Mouse (Mus musculus): ENCODE measurements around the gene Nsdhl. TPM values are rescaled to one million over a fixed set of nuclear protein-coding genes. Genes with fewer than 3 reads are reported as not detected.

The Nsdhl gene
- polyA plus RNA-seq, 1 experiment from 2014 or later, result 37.6 TPM

DNA sequence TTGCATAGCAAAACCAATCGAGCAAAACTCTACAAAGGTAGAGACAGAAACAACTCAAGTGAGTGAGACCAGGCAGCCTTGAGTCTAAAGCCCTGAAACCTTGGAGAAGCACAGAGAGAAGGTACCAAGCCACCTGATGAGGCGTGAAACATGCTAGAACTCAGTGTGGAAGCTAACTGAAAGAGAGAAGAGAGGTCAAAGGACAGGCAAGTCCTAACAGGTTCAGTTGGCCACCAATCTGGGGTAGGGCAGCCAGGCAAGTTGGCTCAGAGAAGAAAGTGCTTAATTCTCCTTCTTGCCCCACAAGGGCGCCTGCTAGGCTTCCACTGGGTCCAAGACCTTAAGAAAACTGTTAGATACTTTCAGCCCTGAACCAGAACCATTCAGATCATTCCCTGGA is 43.2 kb downstream of the Nsdhl start:
- Histone ChIP-seq H3K4me1 (no peaks in the 10 kb centered on the region), H3K27me3 (no peaks in the 10 kb centered on the region), H3K9me3 (replicated peaks) (no peaks in the 10 kb centered on the region), H3K4me2 (replicated peaks) (no peak overlapping the region), H3K9ac (no peak overlapping the region), H3K36me3 (peaks cover 3% of the 10 kb centered on the region), H3K4me3 (no peak overlapping the region), H3K27ac (no peak overlapping the region)
- 76% methylated on average over 3 of the region's 3 CpGs for WGBS
- no peak for ATAC-seq (ENCODE audit: low FRiP score)

DNA sequence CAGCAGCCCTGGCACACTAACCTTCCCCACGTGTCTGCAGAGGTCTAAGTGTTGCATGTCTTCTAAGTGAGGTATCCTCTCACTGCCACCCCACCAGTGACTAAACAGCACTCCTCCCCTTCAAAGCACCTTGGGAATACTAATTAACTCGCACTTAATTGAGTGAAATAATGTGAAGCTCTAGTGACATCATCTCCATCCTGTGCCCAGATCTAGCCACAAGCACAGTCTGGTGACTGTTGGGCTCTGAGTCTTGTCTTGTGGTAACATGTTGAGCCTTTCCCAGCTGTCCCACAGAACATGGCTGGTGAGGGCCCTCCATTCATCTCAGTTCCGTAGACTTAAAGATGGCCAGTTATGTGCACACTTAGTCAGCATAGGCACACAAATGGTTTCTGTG is 44.4 kb downstream of the Nsdhl start:
- no peaks in the 10 kb centered on the region for H3K4me1 ChIP-seq
- no peak overlapping the region for H3K9ac ChIP-seq
- no peaks in the 10 kb centered on the region for H3K36me3 ChIP-seq
- WGBS, result 78% methylated on average over 3 of the region's 3 CpGs
- H3K27me3 ChIP-seq, result no peaks in the 10 kb centered on the region
- H3K27ac ChIP-seq, result no peak overlapping the region
- H3K4me2 ChIP-seq (replicated peaks), result no peak overlapping the region
- no peak overlapping the region for H3K4me3 ChIP-seq
- H3K9me3 ChIP-seq (replicated peaks), result no peaks in the 10 kb centered on the region
- ATAC-seq (ENCODE audit: low FRiP score), result no peak

GRCm38 (mm10) chrX:72982831-72983230 is 64.5 kb downstream of the Nsdhl start:
- no peaks in the 10 kb centered on the region for H3K36me3 ChIP-seq
- H3K4me2 ChIP-seq (replicated peaks), result no peak overlapping the region
- H3K4me3 ChIP-seq, result no peak overlapping the region
- ATAC-seq (ENCODE audit: low FRiP score), result no peak
- no peaks in the 10 kb centered on the region for H3K4me1 ChIP-seq
- no peak overlapping the region for H3K27ac ChIP-seq
- H3K9me3 ChIP-seq (replicated peaks), result no peaks in the 10 kb centered on the region
- WGBS, result 76% methylated on average over 6 of the region's 6 CpGs
- H3K9ac ChIP-seq, result no peak overlapping the region
- H3K27me3 ChIP-seq, result peaks cover 15% of the 10 kb centered on the region

DNA sequence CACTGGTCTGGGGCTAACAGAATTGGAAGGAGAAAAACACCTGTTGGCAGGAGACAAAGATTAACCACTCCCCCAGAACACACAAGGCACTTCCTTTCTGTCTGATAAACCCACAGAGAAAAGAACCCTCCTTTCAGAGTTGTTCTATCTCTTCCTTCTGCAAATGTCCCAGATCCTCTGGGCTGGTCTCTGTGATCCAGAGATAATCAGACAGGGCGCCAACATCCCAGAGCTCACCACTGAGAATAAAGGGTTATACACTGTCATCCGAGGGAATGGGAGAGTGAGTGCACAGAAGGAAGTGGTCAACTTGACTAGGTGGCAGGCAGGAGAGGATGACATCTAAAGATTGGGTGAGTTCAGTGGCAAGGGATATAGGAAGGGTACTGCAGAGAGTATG is 67.2 kb downstream of the Nsdhl start:
- Histone ChIP-seq H3K9me3 (replicated peaks) (no peaks in the 10 kb centered on the region), H3K27me3 (peaks cover 17% of the 10 kb centered on the region), H3K4me3 (no peak overlapping the region), H3K36me3 (no peaks in the 10 kb centered on the region), H3K4me2 (replicated peaks) (no peak overlapping the region), H3K4me1 (no peaks in the 10 kb centered on the region), H3K9ac (no peak overlapping the region), H3K27ac (no peak overlapping the region)
- no peak for ATAC-seq (ENCODE audit: low FRiP score)
- WGBS, result 94% methylated on average over 2 of the region's 2 CpGs

- Histone ChIP-seq H3K27ac (no peak within 1 kb of the TSS), H3K4me2 (replicated peaks) (peak within 1 kb of the TSS; percentile 56), H3K9me3 (replicated peaks) (no peaks in the 10 kb centered on the region), H3K27me3 (peaks cover 17% of the 10 kb centered on the region), H3K9ac (peak within 1 kb of the TSS; percentile 35; the same call in 1 of the 2 replicates), H3K4me1 (no peaks in the 10 kb centered on the region), H3K4me3 (peak within 1 kb of the TSS; percentile 34), H3K36me3 (no peaks in the 10 kb centered on the region)
- 28% methylated on average over 19 of the region's 45 CpGs for whole genome bisulfite sequencing
- peak; percentile 60 for ATAC-seq (ENCODE audit: low FRiP score)
Observed at GRCm38 (mm10) chrX:72986841-72987519, 68.6 kb downstream of the Nsdhl start, which contains the start of gene Zfp185. TSS of gene Zfp185 (plus strand) at chrX:72987339.

- 0 out of 2 replicates have a peak, but pooled peaks have one; percentile 8 for ATAC-seq (ENCODE audit: low FRiP score)
- Histone ChIP-seq H3K9ac (peak overlapping the region; percentile 35; the same call in 1 of the 2 replicates), H3K9me3 (replicated peaks) (no peaks in the 10 kb centered on the region), H3K4me2 (replicated peaks) (peak overlapping the region; percentile 56), H3K27ac (no peak overlapping the region), H3K27me3 (peaks cover 17% of the 10 kb centered on the region), H3K4me1 (no peaks in the 10 kb centered on the region), H3K4me3 (peak overlapping the region; percentile 34), H3K36me3 (no peaks in the 10 kb centered on the region)
- 33% methylated on average over 14 of the region's 14 CpGs for WGBS
Observed at GRCm38 (mm10) chrX:72987520-72987905, 69.2 kb downstream of the Nsdhl start.

DNA sequence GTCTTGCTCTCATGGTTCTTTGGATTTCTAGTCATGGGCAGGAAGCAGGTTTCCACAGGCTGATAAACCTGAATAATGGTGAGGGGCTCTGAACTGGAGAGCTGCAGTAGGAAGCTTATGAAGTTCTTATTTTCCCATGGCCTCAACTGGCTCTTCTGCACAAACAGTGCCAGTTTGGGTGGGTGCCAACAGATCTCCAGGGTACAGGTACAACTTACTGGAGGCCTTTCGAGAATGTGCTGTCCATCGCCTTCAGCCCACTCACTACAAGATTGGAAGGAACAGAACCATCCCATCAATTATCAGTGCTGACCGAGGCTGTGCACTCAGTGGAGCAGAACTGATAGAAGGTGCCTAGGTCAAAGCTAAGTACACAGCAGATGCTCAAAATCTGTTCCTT is 70.1 kb downstream of the Nsdhl start:
- no peaks in the 10 kb centered on the region for H3K4me1 ChIP-seq
- H3K9ac ChIP-seq, result no peak overlapping the region
- no peak overlapping the region for H3K27ac ChIP-seq
- H3K27me3 ChIP-seq, result peaks cover 17% of the 10 kb centered on the region
- H3K9me3 ChIP-seq (replicated peaks), result no peaks in the 10 kb centered on the region
- H3K4me3 ChIP-seq, result no peak overlapping the region
- H3K36me3 ChIP-seq, result no peaks in the 10 kb centered on the region
- ATAC-seq (ENCODE audit: low FRiP score), result no peak
- WGBS, result 85% methylated on average over 3 of the region's 3 CpGs
- H3K4me2 ChIP-seq (replicated peaks), result no peak overlapping the region

DNA sequence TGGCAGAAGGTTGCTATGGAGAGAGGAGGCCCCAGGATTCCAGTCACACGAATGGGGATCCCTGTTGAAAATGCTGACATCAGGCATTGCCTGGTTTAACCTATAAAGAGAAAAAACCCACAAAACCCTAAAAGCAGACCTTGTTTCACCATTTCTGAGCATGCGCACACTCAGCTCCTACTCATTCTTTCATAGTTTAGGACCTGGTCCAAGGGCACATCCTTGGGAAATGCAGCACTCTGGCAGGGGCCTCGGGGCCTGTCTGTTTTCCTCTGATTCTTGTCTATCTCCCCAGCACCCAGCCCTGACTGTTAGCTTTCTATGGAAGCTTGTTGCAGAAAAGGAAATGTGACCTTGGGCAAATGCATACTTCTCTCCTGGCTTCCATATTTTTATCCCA is 72.2 kb downstream of the Nsdhl start:
- Histone ChIP-seq H3K27ac (no peak overlapping the region), H3K4me3 (no peak overlapping the region), H3K27me3 (peaks cover 17% of the 10 kb centered on the region), H3K4me2 (replicated peaks) (no peak overlapping the region), H3K9ac (no peak overlapping the region), H3K4me1 (no peaks in the 10 kb centered on the region), H3K9me3 (replicated peaks) (no peaks in the 10 kb centered on the region), H3K36me3 (no peaks in the 10 kb centered on the region)
- no peak for ATAC-seq (ENCODE audit: low FRiP score)
- WGBS, result 74% methylated on average over 3 of the region's 3 CpGs

- Histone ChIP-seq H3K9ac (no peak overlapping the region), H3K9me3 (replicated peaks) (no peaks in the 10 kb centered on the region), H3K36me3 (no peaks in the 10 kb centered on the region), H3K27me3 (peaks cover 6% of the 10 kb centered on the region), H3K4me3 (no peak overlapping the region), H3K4me1 (no peaks in the 10 kb centered on the region), H3K27ac (no peak overlapping the region), H3K4me2 (replicated peaks) (no peak overlapping the region)
- WGBS, result 59% methylated on average over 5 of the region's 5 CpGs
- no peak for ATAC-seq (ENCODE audit: low FRiP score)
Observed at GRCm38 (mm10) chrX:72992291-72992919, 74.0 kb downstream of the Nsdhl start.

- Histone ChIP-seq H3K9ac (no peak overlapping the region), H3K4me2 (replicated peaks) (no peak overlapping the region), H3K27ac (no peak overlapping the region), H3K27me3 (no peaks in the 10 kb centered on the region), H3K36me3 (no peaks in the 10 kb centered on the region), H3K4me1 (no peaks in the 10 kb centered on the region), H3K9me3 (replicated peaks) (no peaks in the 10 kb centered on the region), H3K4me3 (no peak overlapping the region)
- no peak for ATAC-seq (ENCODE audit: low FRiP score)
- 85% methylated on average over 3 of the region's 3 CpGs for WGBS
Observed at GRCm38 (mm10) chrX:72995542-72995941, 77.2 kb downstream of the Nsdhl start.

- no peak overlapping the region for H3K4me2 ChIP-seq (replicated peaks)
- no peak overlapping the region for H3K27ac ChIP-seq
- H3K9me3 ChIP-seq (replicated peaks), result no peaks in the 10 kb centered on the region
- H3K36me3 ChIP-seq, result no peaks in the 10 kb centered on the region
- H3K4me1 ChIP-seq, result no peaks in the 10 kb centered on the region
- no peaks in the 10 kb centered on the region for H3K27me3 ChIP-seq
- H3K9ac ChIP-seq, result no peak overlapping the region
- 75% methylated on average over 5 of the region's 5 CpGs for WGBS
- no peak for ATAC-seq (ENCODE audit: low FRiP score)
- no peak overlapping the region for H3K4me3 ChIP-seq
Observed at GRCm38 (mm10) chrX:73003110-73003509, 84.8 kb downstream of the Nsdhl start.

- 67% methylated on average over 4 of the region's 4 CpGs for WGBS
- ATAC-seq (ENCODE audit: low FRiP score), result no peak
- H3K4me1 ChIP-seq, result no peaks in the 10 kb centered on the region
- H3K4me3 ChIP-seq, result no peak overlapping the region
- no peaks in the 10 kb centered on the region for H3K9me3 ChIP-seq (replicated peaks)
- H3K27ac ChIP-seq, result no peak overlapping the region
- no peaks in the 10 kb centered on the region for H3K27me3 ChIP-seq
- H3K36me3 ChIP-seq, result no peaks in the 10 kb centered on the region
- no peak overlapping the region for H3K4me2 ChIP-seq (replicated peaks)
- H3K9ac ChIP-seq, result no peak overlapping the region
Observed at GRCm38 (mm10) chrX:73005678-73006077, 87.3 kb downstream of the Nsdhl start.
